Mouse (Mus musculus): ENCODE data around the gene A630001G21Rik.
A peak's percentile ranks its signal among the peaks of the same experiment; 100 is the strongest.

The A630001G21Rik gene

GRCm38 (mm10) chr1:85735463-85736123 lies 42.9 kb downstream of the A630001G21Rik start:
- peak; percentile 5 for DNase-seq (ENCODE audit: low read depth, low spot score)

GRCm38 (mm10) chr1:85734511-85734910 lies 43.9 kb downstream of the A630001G21Rik start:
- no peak for DNase-seq (ENCODE audit: low read depth, low spot score)

- DNase-seq (ENCODE audit: low read depth, low spot score), result no peak
These were observed 45.9 kb downstream of the A630001G21Rik start for GRCm38 (mm10) chr1:85732581-85732980.

- no peak for DNase-seq (ENCODE audit: low read depth, low spot score)
These were observed 48.0 kb downstream of the A630001G21Rik start for GRCm38 (mm10) chr1:85730471-85730870.

- no peak for DNase-seq (ENCODE audit: low read depth, low spot score)
These were observed 58.1 kb downstream of the A630001G21Rik start for GRCm38 (mm10) chr1:85720220-85720893.

- no peak for DNase-seq (ENCODE audit: low read depth, low spot score)
These were observed 59.4 kb downstream of the A630001G21Rik start for GRCm38 (mm10) chr1:85719049-85719448.

GRCm38 (mm10) chr1:85716447-85717027 lies 61.9 kb downstream of the A630001G21Rik start:
- no peak for DNase-seq (ENCODE audit: low read depth, low spot score)

GRCm38 (mm10) chr1:85714501-85714900 lies 63.9 kb downstream of the A630001G21Rik start:
- DNase-seq (ENCODE audit: low read depth, low spot score), result no peak

GRCm38 (mm10) chr1:85706754-85707153 lies 71.7 kb downstream of the A630001G21Rik start:
- DNase-seq (ENCODE audit: low read depth, low spot score), result no peak

GRCm38 (mm10) chr1:85705552-85705951 lies 72.9 kb downstream of the A630001G21Rik start:
- DNase-seq (ENCODE audit: low read depth, low spot score), result no peak

GRCm38 (mm10) chr1:85703245-85704186 lies 74.9 kb downstream of the A630001G21Rik start:
- DNase-seq (ENCODE audit: low read depth, low spot score), result peak; percentile 75

GRCm38 (mm10) chr1:85702531-85702930 lies 75.9 kb downstream of the A630001G21Rik start:
- no peak for DNase-seq (ENCODE audit: low read depth, low spot score)

- no peak for DNase-seq (ENCODE audit: low read depth, low spot score)
These were observed 80.5 kb downstream of the A630001G21Rik start for GRCm38 (mm10) chr1:85697721-85698493.

- no peak for DNase-seq (ENCODE audit: low read depth, low spot score)
These were observed 82.8 kb downstream of the A630001G21Rik start for GRCm38 (mm10) chr1:85695646-85696045.

GRCm38 (mm10) chr1:85693280-85693679 lies 85.2 kb downstream of the A630001G21Rik start:
- no peak for DNase-seq (ENCODE audit: low read depth, low spot score)

- DNase-seq (ENCODE audit: low read depth, low spot score), result no peak
These were observed 86.2 kb downstream of the A630001G21Rik start for GRCm38 (mm10) chr1:85692281-85692680.

- no peak for DNase-seq (ENCODE audit: low read depth, low spot score)
These were observed 87.9 kb downstream of the A630001G21Rik start for GRCm38 (mm10) chr1:85690544-85690943.

GRCm38 (mm10) chr1:85687346-85687745 lies 91.1 kb downstream of the A630001G21Rik start:
- DNase-seq (ENCODE audit: low read depth, low spot score), result no peak

- no peak for DNase-seq (ENCODE audit: low read depth, low spot score)
These were observed 91.8 kb downstream of the A630001G21Rik start for GRCm38 (mm10) chr1:85686666-85687065.

GRCm38 (mm10) chr1:85680226-85680625 lies 98.2 kb downstream of the A630001G21Rik start:
- DNase-seq (ENCODE audit: low read depth, low spot score), result no peak

Measured in c-Kit-negative CD71-positive TER-119-positive erythroid progenitor cells, embryonic 14.5 days (primary cell).